Mouse (Mus musculus) forebrain, embryonic 11.5 days (tissue): ENCODE data around the gene Ubtd2. TPM values are rescaled to one million over a fixed set of nuclear protein-coding genes. Genes with fewer than 3 reads are reported as not detected.

Source experiments
- ATAC-seq: fragments of 200-750 bp; cut with Nextera tagmentation; replicated peaks from 2 replicates; pipeline ENCODE4 v1.8.0; 2017; ENCODE audit warnings: moderate TSS enrichment; ENCODE audit not compliant: low FRiP score
- DNase-seq: peaks from one replicate; pipeline ENCODE4 v3.0.0-alpha.2; 2017; ENCODE audit warnings: low spot score
- H3K27ac ChIP-seq: fragments of 300-500 bp; sonication (generic); 2 replicates; pipeline ENCODE4 v1.5.1; 2014; ENCODE audit warnings: low read depth, low read length
- H3K27me3 ChIP-seq: fragments of 300-500 bp; sonication (generic); 2 replicates; pipeline ENCODE4 v1.6.1; 2014; ENCODE audit warnings: mild to moderate bottlenecking, low read length, mixed read lengths; ENCODE audit not compliant: control insufficient read depth, insufficient read depth
- H3K36me3 ChIP-seq: fragments of 300-500 bp; sonication (generic); 2 replicates; pipeline ENCODE4 v1.6.1; 2014; ENCODE audit warnings: mild to moderate bottlenecking, low read length, moderate library complexity, mixed read lengths; ENCODE audit not compliant: control insufficient read depth, insufficient read depth
- H3K4me1 ChIP-seq: fragments of 300-500 bp; sonication (generic); replicated peaks from 2 replicates; pipeline ENCODE4 v1.6.1; 2014; ENCODE audit warnings: low read length, mixed read lengths; ENCODE audit not compliant: control insufficient read depth, insufficient read depth
- H3K4me2 ChIP-seq: fragments of 300-500 bp; sonication (generic); 2 replicates; pipeline ENCODE4 v1.6.1; 2014; ENCODE audit warnings: low read depth, mild to moderate bottlenecking, low read length, moderate library complexity, mixed read lengths; ENCODE audit not compliant: severe bottlenecking
- H3K4me3 ChIP-seq: fragments of 300-500 bp; sonication (generic); 2 replicates; pipeline ENCODE4 v1.5.1; 2014; ENCODE audit warnings: low read depth, low read length
- H3K9ac ChIP-seq: fragments of 300-500 bp; sonication (generic); 2 replicates; pipeline ENCODE4 v1.6.1; 2014; ENCODE audit warnings: low read length
- H3K9me3 ChIP-seq: fragments of 300-500 bp; sonication (generic); 2 replicates; pipeline ENCODE4 v1.6.1; 2016; ENCODE audit warnings: low read length, mixed read lengths; ENCODE audit not compliant: control insufficient read depth
- WGBS: fragments of 180-500 bp; shearing (Covaris S2); extraction: QIAGEN DNeasy Blood & Tissue Kit; methylation state at CpG from one replicate; pipeline ENCODE4 v1.1.7; 2014; 5-methylcytosine and 5-hydroxymethylcytosine counted together
- polyA plus RNA-seq: library from polyadenylated mRNA; unstranded; fragments of >200 nt; fragmentation: Nextera tagmentation; extraction: Ambion mirVana; gene quantifications from 2 replicates; pipeline ENCODE4 v1.2.1, GENCODE M21; 2014

Ubtd2 gene
- polyA plus RNA-seq, 1 experiment from 2014 or later: 72.2 TPM

GRCm38 (mm10) chr11:32542181-32542580 lies 87.0 kb downstream of the Ubtd2 start:
- Histone ChIP-seq H3K27ac (no peak overlapping the region), H3K9me3 (no peaks in the 10 kb centered on the region), H3K4me1 (peaks cover 2% of the 10 kb centered on the region; the same call in 1 of the 2 replicates), H3K4me3 (no peak overlapping the region), H3K9ac (no peak overlapping the region), H3K27me3 (no peaks in the 10 kb centered on the region), H3K4me2 (no peak overlapping the region), H3K36me3 (no peaks in the 10 kb centered on the region)
- 97% methylated on average over 4 of the region's 4 CpGs for WGBS
- no peak for DNase-seq
- no peak for ATAC-seq

- no peaks in the 10 kb centered on the region for H3K27me3 ChIP-seq
- H3K9ac ChIP-seq: no peak overlapping the region
- peak; percentile 53 for DNase-seq
- H3K4me3 ChIP-seq: no peak overlapping the region
- H3K36me3 ChIP-seq: no peaks in the 10 kb centered on the region
- no peak overlapping the region for H3K4me2 ChIP-seq
- no peaks in the 10 kb centered on the region for H3K9me3 ChIP-seq
- no peak for ATAC-seq
- WGBS: 51% methylated on average over 2 of the region's 3 CpGs
- peaks cover 2% of the 10 kb centered on the region; the same call in 1 of the 2 replicates for H3K4me1 ChIP-seq
- H3K27ac ChIP-seq: no peak overlapping the region
These were observed 87.7 kb downstream of the Ubtd2 start for GRCm38 (mm10) chr11:32542687-32543411.

- Histone ChIP-seq H3K4me2 (no peak overlapping the region), H3K36me3 (no peaks in the 10 kb centered on the region), H3K27ac (no peak overlapping the region), H3K4me1 (0 out of 2 replicates have a peak, but pooled peaks cover 2% of the 10 kb centered on the region), H3K9ac (no peak overlapping the region), H3K4me3 (no peak overlapping the region), H3K9me3 (no peaks in the 10 kb centered on the region), H3K27me3 (no peaks in the 10 kb centered on the region)
- no peak for ATAC-seq
- DNase-seq: no peak
- 93% methylated on average over 6 of the region's 6 CpGs for WGBS
These were observed 88.9 kb downstream of the Ubtd2 start for GRCm38 (mm10) chr11:32544041-32544440.

GRCm38 (mm10) chr11:32544497-32544896 lies 89.3 kb downstream of the Ubtd2 start:
- Histone ChIP-seq H3K27ac (no peak overlapping the region), H3K27me3 (no peaks in the 10 kb centered on the region), H3K36me3 (no peaks in the 10 kb centered on the region), H3K9me3 (no peaks in the 10 kb centered on the region), H3K9ac (no peak overlapping the region), H3K4me3 (no peak overlapping the region), H3K4me1 (0 out of 2 replicates have a peak, but pooled peaks cover 2% of the 10 kb centered on the region), H3K4me2 (no peak overlapping the region)
- WGBS: 90% methylated on average over 5 of the region's 5 CpGs
- DNase-seq: no peak
- ATAC-seq: no peak

- H3K4me2 ChIP-seq: no peak overlapping the region
- 0 out of 2 replicates have a peak, but pooled peaks cover 2% of the 10 kb centered on the region for H3K4me1 ChIP-seq
- ATAC-seq (no peak), DNase-seq (no peak)
- H3K9ac ChIP-seq: no peak overlapping the region
- no peaks in the 10 kb centered on the region for H3K36me3 ChIP-seq
- no peaks in the 10 kb centered on the region for H3K9me3 ChIP-seq
- WGBS: 79% methylated on average over 12 of the region's 12 CpGs
- H3K27me3 ChIP-seq: no peaks in the 10 kb centered on the region
- H3K4me3 ChIP-seq: no peak overlapping the region
- no peak overlapping the region for H3K27ac ChIP-seq
These were observed 90.4 kb downstream of the Ubtd2 start for GRCm38 (mm10) chr11:32545605-32546004.

GRCm38 (mm10) chr11:32546483-32546882 lies 91.3 kb downstream of the Ubtd2 start:
- ATAC-seq: no peak
- Histone ChIP-seq H3K9ac (no peak overlapping the region), H3K9me3 (no peaks in the 10 kb centered on the region), H3K27ac (no peak overlapping the region), H3K4me3 (no peak overlapping the region), H3K36me3 (no peaks in the 10 kb centered on the region), H3K27me3 (no peaks in the 10 kb centered on the region), H3K4me2 (no peak overlapping the region), H3K4me1 (0 out of 2 replicates have a peak, but pooled peaks cover 2% of the 10 kb centered on the region)
- DNase-seq: no peak
- 94% methylated on average over 5 of the region's 5 CpGs for WGBS

- ATAC-seq: no peak
- no peak overlapping the region for H3K9ac ChIP-seq
- 84% methylated on average over 10 of the region's 10 CpGs for WGBS
- H3K36me3 ChIP-seq: no peaks in the 10 kb centered on the region
- H3K4me3 ChIP-seq: no peak overlapping the region
- H3K4me1 ChIP-seq: peaks cover 2% of the 10 kb centered on the region; the same call in 1 of the 2 replicates
- H3K27ac ChIP-seq: no peak overlapping the region
- no peak overlapping the region for H3K4me2 ChIP-seq
- H3K27me3 ChIP-seq: no peaks in the 10 kb centered on the region
- no peaks in the 10 kb centered on the region for H3K9me3 ChIP-seq
- DNase-seq: no peak
These were observed 92.3 kb downstream of the Ubtd2 start for GRCm38 (mm10) chr11:32547391-32547947.

- H3K4me1 ChIP-seq: no peaks in the 10 kb centered on the region; the same call in 1 of the 2 replicates
- no peaks in the 10 kb centered on the region for H3K27me3 ChIP-seq
- 91% methylated on average over 4 of the region's 4 CpGs for WGBS
- H3K9ac ChIP-seq: no peak overlapping the region
- H3K4me3 ChIP-seq: no peak overlapping the region
- no peak overlapping the region for H3K4me2 ChIP-seq
- ATAC-seq (no peak), DNase-seq (no peak)
- H3K9me3 ChIP-seq: no peaks in the 10 kb centered on the region
- H3K36me3 ChIP-seq: no peaks in the 10 kb centered on the region
- H3K27ac ChIP-seq: no peak overlapping the region
These were observed 93.1 kb downstream of the Ubtd2 start for GRCm38 (mm10) chr11:32548240-32548639.
